Mouse (Mus musculus) ES-E14 (cell line): ENCODE results near the gene Mpdu1.

Experiments
- CHD2 ChIP-seq: IDR thresholded peaks from 2 replicates; pipeline ENCODE4 v1.6.1; 2014; ENCODE audit warnings: mild to moderate bottlenecking, low read depth, low read length, inconsistent platforms
- ZC3H11A ChIP-seq: IDR thresholded peaks from 2 replicates; pipeline ENCODE4 v1.6.1; 2012; ENCODE audit warnings: low read depth, mild to moderate bottlenecking, inconsistent platforms, low read length, borderline replicate concordance

DNA sequence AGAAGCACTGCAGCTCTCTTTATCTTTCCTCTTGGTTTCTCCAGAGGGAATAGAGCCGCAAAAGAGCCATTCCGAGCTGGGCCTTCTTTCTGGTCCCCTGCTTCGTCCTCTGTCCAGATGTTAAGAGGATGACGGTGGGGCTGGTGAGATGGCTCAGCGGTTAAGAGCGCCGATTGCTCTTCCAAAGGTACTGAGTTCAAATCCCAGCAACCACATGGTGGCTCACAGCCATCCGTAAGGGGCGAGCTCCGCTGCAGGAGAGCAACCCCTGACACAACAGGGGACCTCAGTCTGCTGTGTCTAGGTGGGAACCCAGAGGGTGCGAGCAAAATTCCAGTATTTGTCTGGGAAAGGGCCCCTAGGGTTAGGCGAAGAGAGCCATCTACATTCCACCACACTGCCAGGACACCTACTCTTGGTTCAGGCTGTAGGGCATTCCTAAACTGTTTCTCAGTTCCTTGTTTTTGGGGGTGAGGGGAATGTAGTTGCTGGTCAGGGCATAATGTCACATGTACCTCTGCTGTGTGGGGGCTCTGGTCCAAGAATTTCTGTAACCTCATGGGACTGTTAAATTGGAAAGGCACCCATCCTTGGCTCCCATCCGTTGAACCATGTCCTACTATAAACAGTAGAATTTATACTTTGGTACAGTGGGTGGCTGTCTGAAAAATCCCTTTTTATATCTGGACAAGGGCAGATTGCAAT is 677 bp upstream of the Mpdu1 start:
- TF ChIP-seq ZC3H11A (no peak), CHD2 (no peak)
